Mouse (Mus musculus) monocyte, adult 2 months (primary cell): ENCODE data around the gene Gm42742.

ENCODE experiments used
- DNase-seq, 2 experiments: peaks; one replicate each; pipeline ENCODE4 v3.0.0; 2022; ENCODE audit warnings: low spot score in 2 of 2, low read depth in 1 of 2

Gene Gm42742

GRCm38 (mm10) chr7:127020491-127020890 lies 406 bp downstream of the Gm42742 start:
- DNase-seq, result no peak

DNA sequence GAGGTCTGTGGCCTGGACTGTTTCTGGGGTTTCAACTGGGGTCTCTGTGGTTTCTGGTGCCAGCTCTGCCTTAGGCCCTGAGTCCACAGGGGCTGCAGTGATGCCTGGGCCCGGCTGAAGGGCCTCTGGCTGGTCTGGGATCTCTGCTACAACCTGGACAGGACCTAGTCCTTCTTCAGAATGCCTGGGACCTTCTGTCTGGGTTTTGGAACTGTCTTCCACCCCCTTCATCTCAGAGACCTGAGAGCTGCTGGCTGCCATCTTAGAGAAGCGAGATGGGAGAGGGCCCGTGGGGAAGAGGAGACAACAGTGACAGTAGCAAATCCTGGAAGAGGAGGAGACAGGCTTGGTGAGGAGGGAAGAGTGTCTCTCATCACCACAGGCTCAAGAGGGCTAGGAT lies 866 bp downstream of the Gm42742 start:
- no peak for DNase-seq

GRCm38 (mm10) chr7:127019306-127019960 lies 1.5 kb downstream of the Gm42742 start:
- no peak for DNase-seq

- no peak for DNase-seq
These were observed 2.2 kb downstream of the Gm42742 start for GRCm38 (mm10) chr7:127018416-127019305.

DNA sequence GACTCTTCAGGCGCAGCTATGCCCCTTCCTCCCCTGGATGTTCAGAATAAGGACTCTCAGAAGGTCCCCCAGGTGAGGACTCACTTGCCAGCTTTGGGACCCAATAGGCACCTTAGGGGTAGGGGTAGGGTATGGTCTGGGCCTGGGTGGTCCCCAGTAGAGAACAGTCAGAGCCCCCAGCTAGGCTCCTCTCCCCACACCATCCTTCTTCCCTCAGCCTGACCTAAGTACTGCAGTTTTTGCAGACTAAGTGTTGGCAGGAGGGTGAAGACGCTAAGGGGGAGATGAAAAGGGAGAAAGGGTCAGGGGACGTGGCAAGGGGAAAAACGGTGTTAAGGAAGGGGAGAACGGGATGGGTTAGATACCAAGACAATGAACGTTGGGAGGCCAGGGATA lies 2.9 kb downstream of the Gm42742 start:
- DNase-seq, result no peak

DNA sequence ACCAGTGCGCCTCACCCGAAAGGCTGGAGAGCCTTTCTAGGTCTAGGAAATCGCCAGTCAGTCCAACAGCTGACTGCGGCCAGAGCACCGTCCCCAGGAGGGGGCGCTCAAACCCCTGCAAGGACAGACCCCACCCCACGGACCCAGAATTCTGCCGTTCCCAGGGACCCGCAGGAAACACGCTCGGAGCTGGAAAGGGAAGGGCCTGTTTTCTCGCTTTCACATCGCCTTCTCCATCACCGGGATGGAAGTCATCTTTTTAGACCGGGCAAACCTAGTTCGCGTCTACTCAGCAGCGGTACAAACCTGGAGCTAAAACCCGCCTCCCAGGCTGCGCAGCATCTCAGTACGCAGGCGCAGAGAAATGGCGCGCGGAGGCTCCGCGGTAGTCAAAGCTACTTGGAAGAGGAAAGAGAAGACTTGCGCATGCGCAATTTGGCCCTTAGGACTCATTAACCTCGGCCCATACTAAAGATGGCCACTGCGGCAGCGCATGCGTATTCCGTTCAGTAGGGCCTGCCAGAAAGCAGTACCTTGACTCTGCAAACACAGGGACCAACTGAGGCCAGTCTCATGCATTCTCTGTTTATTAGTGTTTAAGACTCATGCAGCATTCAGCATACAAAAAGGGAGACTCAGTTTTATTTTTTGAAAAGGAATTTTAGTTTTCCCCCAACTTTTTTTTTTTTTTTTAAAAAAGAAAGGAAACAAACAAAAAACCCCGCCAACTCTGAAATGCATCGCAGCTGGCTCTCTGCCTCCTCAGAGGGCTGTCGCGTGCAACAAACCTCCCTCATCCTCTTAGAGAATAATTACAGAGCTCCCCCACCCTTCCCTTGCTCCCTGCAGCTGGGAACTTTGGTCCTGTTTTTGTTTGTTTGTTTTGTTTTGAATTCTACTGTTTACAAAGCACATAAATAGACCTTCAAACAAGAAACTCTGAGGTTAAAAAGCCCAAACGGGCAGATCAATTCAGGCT lies 3.6 kb downstream of the Gm42742 start, which contains the start of gene Pagr1a:
Gene Pagr1a (minus strand): TSS at position 382 of the 979 bp plus-strand sequence.
- DNase-seq, result peak; percentile 90 to 93

- DNase-seq, result peak in 1 of 2 experiments; percentile 28
These were observed 4.4 kb downstream of the Gm42742 start for GRCm38 (mm10) chr7:127016486-127016938.

- DNase-seq, result no peak
These were observed 4.6 kb downstream of the Gm42742 start, which contains the start of gene Pagr1b for GRCm38 (mm10) chr7:127016481-127016485. Gene Pagr1b (minus strand): TSS chr7:127016484.

DNA sequence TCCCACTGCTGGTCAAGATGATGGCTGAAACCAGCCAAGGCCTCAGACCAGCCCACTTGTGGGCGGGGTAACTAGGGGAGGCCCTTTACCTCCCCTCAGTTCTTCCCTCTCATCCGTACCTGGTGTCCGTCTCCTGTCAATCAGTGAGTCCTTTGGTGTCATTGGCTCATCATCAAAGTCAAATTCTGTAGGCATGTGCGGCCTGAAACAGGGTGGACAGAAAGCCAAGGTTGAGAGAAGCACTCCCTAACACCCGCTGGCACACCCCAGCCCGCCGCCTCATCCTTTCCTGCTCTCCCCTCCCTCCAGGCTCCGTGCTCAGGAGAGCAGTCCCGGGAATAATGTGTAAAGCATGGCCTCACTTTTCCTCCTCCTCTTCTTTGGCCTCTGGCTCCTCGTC lies 4.8 kb downstream of the Gm42742 start:
- no peak for DNase-seq

- no peak for DNase-seq
These were observed 5.9 kb downstream of the Gm42742 start for GRCm38 (mm10) chr7:127014993-127015392.

- DNase-seq, result peak in 1 of 2 experiments; percentile 68
These were observed 6.6 kb downstream of the Gm42742 start, which contains the start of gene Mvp for GRCm38 (mm10) chr7:127014320-127014719. Gene Mvp (minus strand): TSS chr7:127014621.

DNA sequence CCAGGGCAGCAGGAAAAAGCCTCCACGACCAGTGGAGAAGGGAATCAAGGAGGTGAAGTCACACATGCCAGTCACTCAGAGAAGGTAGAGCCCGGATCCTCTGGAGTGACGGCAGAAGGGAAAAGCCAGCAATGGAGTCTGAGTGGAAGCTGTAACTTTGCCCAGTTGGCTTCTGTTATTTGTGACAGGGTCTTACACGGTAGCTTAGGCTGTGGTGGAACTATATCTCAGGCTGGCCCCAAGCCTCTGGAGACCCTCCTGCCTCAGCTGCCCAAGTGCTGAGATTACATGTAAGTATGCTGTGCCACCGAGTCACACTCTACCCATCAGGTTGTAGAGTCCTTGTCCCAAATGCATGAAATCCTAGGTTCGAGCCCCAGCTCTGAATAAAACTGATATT lies 7.5 kb downstream of the Gm42742 start:
- DNase-seq, result no peak

DNA sequence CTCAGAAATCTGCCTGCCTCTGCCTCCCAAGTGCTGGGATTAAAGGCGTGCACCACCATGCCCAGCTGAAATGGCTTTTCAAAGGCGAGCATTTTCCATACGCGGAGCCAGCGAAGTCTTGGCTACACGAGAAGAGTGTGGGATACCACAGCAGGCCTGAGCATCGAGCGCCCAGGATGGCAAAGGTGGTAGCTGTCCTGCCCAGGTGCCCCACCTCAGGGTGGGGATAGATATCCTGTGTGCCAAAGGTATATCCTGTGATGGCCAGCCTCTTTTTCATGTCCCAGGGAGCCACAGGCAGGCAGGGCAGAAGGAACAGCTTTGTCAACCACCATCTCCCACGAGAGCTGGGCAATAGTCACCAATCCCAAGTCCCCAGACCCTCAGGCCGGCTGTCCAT lies 8.1 kb downstream of the Gm42742 start:
- no peak for DNase-seq

- no peak for DNase-seq
These were observed 8.5 kb downstream of the Gm42742 start for GRCm38 (mm10) chr7:127012374-127012773.

DNA sequence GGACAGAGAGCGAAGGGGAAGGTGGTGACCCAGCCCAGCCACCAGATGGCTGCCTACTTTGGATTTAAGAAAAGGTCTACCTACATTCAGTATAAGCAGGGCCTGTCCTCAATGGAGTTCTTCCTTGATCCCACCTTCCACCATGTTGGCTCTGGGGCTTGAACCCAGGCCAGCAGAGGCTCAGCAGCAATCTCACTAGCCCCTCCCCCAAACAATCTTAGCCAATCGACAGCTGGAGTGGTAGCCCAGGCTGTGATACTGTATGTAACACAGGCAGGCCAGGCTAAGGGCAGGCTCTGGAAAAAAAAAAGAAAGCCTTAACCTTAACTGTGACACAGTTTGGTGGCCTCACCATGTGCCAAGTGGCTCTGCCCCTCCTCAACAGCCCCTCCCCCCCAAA lies 9.2 kb downstream of the Gm42742 start:
- DNase-seq, result no peak

- DNase-seq, result no peak
These were observed 9.8 kb downstream of the Gm42742 start for GRCm38 (mm10) chr7:127011051-127011450.

GRCm38 (mm10) chr7:127009307-127010085 lies 11.4 kb downstream of the Gm42742 start:
- DNase-seq, result no peak

GRCm38 (mm10) chr7:127008239-127009019 lies 12.5 kb downstream of the Gm42742 start:
- DNase-seq, result peak; percentile 64 to 73

DNA sequence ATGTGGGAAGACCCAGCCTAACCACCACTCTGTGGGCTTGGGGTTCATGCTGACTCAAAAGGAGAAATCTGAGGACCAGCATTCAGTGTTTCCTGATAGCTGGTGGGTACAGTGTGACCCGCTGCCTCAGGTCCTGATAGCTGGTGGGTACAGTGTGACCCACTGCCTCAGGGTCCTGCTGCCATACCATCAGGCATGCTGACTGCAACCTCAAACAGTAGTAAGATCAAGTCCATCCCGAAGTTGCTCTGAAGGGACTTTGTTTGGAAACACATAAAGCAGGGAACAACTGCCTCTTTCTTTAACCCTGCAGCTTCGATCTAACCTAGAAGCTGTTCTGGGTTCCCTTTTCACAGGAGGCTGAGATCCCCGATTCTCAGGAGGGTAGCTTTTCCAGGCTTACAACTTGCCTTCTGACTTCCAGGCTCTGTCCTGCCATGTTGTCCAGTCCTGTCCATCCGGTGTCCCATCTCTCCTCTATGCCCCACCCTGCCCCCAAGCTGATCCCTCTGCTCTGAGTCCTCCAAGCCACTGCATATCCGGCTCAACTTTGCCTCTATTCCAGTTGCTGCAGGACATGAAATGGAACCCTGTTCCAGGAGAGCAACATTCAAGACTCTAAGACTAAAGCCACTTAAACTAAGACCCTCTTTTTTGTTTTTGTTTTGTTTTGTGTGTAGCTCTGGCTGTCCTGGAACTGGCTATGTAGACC lies 13.4 kb downstream of the Gm42742 start:
- DNase-seq, result no peak
